Mouse (Mus musculus) layer of hippocampus, adult 8-10 months (tissue): ENCODE measurements around the gene Akap13. TPM values are rescaled to one million over a fixed set of nuclear protein-coding genes. Genes with fewer than 3 reads are reported as not detected.

ENCODE experiments used
- DNase-seq, 2 experiments: peaks; one replicate each; pipeline ENCODE4 v3.0.0; 2022; ENCODE audit warnings: low spot score in 2 of 2
- total RNA-seq, 4 experiments: library from RNA; stranded (reverse); gene quantifications; 2 replicates each; pipeline ENCODE4 v1.2.4; 2022

Gene Akap13
- total RNA-seq, 4 experiments from 2014 or later, result 57.3 to 73.0 (median 61.3) TPM

DNA sequence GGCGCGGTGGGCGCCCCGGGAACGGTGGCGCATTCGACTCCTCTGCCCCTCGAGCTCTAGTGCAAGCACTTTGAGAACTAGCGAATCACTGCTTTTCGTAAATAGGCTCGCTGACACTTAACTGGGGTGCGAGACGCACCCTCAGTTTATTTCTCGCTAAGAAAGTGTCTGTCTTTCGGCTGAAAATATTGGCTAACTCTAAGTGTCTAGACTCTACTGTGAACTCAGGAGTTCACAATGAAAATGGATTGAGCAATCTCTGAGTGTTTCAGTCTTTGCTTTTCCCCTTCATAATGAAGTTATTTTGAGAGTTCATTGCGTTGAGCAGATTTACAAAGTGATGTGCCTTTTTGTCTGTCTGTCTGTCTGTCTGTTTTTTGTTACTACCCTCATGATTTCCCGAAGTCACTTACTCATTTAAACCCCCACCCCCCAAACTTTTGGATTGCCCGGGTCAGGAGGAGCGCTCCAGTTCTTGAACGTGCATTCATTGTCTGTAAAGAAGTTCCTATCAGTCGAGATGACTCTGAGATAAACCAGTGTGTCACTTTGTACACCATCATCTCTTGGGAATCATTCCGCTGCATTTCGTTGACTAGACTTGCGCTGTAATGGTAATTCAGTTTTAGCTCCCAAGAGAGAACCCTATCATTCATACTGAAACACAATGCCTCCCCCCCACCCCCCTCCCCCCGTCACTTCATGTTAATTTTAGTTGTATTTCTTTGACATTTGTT, 986 bp downstream of the Akap13 start:
- no peak for DNase-seq

DNA sequence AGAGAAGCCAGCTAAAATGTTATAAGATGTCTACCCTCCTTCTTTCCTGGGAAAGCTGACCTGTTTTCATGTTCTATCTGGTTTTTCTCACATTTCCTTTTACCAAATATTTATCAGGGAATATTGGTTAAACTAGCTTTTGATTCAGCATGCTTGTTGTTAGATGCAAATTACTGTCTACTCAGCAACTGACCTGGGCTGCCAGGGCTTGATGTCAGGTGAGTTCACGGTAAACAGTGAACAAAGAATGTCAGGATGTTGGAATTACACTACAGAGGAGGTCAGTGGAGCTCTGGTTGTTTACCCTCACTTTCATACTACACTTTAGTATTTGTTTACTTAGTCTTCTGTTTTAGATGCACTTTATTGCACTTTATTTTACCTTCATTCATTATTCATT, 5.0 kb downstream of the Akap13 start:
- DNase-seq, result no peak

DNA sequence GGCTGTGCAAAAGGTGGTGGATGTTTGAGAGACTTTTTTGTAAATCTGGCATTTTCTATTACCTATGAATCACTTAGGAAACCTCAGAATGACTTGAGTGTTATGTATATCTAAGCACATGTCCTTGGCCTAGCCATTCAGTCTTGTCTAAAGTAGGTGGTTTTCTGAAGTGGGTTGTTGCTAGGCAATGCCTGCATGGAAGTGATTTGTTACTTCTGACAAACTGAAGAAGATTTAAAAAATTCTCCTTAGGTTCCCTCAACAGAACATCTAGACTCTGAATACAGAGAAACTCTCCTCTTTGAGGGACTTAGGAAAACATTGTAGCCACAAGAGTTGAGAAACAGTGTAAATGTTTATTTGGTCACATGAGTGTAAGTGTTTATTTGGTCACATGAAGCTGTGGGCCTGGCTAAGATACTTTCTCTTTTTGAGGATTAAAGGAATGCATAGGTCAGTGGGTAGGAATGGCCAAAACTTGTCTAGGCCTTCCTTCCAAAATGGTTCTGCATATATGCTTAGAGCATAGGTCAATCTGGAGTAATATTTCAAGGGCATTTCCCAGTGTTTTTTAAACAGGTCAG, 8.3 kb downstream of the Akap13 start:
- no peak for DNase-seq

DNA sequence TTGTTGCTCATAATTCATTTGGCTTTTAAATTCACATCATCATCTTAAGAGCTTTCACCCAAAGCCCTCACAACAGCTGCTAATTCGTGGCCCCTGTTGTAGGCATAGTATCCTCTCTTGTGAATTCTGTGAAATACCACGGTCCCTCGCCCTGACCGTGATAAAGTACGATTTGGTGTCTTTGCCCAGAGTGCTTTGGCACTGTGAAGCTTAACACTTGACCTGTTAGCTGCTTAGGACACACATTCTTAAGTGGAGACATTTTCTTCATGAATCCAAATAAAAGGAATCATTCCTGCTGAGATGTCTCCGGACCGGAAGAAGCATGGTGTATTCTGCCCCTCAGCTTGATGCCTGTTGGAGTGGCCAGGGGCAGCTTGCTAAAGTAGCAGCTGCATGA, 12.5 kb downstream of the Akap13 start:
- no peak for DNase-seq

DNA sequence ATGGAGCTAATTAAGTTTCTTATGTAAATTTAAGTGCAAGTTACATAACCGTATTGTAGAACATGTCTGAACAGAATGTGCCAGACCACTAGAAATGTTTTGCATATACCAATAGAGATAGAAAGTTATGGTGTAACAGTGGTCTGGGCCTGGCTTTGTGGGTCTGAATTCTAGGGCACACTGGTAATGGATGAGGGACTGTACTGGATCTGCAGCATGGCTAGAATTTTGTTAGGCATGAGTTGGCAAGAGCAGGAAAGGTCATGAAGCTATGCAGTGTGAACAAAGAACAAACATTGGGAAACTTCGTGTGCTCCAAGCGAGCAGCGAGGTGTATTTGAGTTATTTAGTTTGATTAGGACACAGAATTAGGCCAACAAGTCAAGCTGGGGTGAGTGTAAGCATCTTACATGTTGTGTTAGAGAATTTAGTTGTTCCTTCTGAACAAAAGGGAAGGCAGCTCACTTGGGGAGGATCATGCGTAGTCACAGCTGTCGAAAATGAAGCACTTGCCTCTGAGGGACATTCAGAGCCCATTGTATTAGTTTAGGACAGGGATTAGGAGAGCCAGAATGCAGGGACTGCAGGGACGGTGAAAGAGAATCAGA, 15.1 kb downstream of the Akap13 start:
- no peak for DNase-seq

DNA sequence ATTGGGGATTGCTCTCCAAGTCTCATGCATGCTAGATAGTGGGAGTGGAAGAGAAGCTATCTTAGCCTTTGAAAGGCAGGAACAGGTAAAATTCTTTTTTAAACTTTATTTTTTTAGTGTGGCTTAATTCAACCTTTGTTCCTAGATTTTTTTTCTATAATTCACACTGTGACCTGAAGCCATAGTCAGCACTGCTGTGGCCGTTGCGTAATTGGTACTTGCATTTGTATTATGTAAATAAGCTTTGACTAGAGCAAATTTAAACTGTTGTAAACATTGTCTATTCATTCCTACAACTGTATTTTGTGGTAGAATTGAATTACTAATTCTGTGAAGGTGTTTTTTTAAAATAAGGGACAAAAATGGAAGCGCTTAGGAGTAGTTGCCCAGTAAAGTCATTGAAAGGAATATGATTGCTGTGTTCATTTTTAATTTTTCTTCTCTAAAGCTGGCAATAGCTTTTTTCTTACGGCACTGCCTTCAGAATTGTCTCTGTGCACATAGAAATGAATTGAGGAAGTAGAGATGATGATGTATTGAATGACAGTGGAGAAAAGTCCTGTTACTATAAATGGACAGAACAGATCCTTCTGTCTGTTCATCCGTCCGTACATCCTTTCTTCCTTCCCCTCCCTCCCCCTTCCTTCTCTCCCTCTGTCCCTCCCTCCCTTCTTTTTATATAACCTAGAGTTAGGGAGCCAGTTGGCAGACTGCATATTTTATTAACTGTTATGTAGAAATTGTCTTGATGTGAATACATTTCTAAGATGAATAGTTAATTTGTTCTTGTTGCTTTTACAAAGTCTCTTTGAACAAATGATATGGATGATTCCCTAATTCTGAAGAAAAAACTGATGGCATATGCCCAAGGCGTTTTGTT, 17.2 kb downstream of the Akap13 start:
- no peak for DNase-seq

DNA sequence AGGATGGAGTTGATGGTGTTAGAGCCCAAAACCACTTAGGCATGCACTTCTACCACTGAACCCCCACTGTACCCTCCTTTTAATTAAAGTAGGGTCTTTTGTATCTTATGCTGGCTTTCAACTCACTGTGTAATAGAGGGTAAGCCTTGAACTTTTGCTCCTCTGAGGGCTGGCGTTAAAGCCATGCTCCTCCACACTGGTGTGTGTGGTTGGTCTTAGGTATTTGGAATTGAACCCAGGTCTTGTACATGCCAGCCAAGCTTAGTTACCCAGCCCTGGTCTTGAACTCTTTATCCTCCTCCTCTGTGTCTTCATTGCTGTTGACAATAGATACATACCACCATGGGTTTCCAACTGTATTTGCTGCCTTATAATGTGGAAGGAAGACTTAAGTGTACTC, 18.0 kb downstream of the Akap13 start:
- DNase-seq, result no peak

DNA sequence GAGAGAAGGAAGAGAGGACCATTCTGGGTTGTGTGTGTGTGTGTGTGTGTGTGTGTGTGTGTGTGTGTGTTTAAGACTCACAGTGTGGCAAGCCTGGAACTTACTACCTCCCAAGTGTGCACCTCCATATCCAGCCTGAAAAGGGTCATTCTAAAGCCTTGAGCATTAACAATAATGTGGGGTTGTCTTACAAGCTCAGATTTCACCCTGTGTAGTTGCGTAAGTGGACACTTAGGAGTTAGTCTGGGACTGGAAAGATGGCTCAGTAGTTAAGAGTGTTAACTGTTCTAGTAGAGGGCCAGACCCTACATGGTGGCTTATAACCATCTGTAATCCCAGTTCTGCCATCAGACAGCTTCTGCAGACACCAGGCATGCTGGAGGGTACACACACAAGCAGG, 18.7 kb downstream of the Akap13 start:
- no peak for DNase-seq

DNA sequence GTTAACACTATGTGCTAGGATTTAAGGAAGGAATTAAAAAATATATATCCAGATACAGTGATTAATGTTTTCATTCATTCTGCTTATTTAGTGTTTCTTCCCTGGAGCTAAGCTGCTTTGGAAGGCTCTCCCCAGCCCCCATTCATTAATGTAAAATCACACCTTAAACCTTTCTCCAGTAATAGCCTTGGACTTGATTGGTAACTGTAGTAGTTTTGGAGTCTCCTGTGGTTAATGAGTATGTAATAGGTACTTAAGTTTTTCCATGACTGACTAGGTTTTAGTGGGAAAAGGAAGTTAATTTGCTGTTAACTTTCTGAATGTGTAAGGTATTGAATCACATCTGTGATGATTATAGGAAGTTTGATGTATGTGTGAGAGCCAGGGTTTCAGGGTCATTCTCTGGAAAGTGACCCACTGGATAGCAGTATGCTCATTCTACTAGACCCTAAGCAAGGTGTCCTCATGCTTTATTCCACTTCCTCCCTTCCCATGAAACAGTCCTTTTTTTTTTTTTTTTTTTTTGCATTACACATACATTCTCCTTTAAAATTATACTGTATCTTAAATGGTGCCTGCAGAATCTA, 19.3 kb downstream of the Akap13 start:
- no peak for DNase-seq

DNA sequence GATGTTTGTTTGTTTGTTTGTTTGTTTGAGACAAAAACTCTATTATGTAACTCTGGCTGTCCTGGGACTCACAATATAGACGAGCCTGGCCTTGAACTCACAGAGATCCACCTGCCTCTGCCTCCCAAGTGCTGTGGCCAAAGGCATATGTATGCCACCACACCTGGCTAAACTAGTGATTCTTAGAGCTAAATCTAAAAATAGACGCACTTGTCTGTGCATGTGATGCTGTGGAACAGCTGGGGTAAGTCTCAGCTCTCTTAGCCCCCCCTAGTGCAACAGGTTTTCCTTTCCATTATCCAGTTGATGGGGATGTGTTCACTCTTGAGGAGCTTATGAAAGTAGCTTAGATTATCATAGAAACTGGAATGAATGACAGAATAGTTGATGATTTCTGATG, 22.7 kb downstream of the Akap13 start:
- DNase-seq, result no peak

DNA sequence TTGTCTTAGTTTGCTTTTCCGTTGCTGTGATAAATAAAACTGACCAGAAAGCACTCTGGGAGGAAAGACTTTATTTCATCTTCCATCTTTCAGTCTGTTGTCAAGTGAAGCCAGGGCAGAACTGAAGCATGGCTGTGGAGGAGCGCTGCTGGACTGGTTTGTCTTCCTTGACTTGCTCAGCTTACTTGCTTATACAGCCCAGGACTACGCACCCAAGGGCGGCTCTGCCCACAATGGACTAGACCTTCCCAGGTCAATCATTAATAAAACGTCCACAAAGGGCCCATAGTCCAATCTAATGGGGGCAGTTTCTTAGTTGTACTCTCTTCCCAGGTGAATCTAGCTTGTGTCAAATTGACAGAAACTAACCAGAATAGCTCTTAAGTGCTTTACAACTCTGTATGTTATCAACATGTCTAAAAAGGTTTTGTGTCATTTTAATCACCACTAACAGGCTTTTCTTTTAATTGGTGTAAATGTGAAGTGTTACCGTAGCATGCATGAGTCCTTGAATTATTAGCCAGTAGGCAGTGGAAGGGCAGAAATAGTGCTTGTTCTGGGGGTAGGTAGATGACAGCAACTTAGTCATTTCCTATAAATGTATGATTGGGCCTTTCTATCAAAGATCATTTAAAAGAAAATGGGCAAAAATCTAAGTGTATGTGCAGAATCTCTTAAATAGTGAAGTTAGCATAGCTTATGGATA, 25.5 kb downstream of the Akap13 start:
- DNase-seq, result no peak

DNA sequence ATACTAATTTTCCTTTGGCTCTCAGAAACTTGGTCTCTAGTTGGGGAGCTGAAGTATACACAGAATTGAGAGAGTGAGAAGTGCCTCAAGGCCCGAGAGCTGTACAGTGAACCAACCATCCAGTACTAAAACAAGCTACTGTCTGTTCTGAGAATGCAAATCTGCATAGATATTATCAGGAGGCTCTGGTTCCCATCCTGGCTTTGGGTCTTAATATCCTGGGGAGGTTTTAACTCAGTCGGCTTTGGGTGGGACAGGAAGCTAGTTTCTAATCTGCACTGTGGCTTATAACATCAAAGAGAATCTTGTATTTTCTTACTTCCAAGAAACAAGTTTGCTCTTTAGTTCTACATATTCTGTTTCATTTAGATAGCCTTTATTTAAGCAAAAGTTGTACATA, 30.7 kb downstream of the Akap13 start:
- DNase-seq, result no peak

DNA sequence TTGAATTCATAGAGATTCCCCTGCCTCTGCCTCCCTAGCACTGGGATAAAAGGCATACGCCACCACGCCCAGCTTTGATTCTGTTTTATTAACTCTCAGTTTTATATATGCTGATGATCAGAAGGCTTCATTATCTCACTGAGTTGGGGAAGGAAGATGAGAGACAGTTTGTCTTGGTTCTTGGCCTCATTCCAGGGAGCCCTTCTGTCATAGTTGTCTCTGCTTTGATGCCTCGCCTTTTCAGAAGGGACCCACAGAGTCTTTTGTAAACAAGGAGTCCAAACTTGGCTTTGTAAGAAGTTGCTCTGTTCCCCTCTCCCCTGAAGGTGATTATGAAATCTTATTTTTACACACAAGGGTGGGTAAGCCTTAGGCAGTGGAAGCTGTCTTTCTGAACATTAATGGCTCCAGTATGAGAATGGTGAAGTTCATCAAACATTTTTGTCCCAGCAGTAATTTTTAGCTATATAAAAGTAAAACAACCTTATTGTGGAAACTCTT, 40.7 kb downstream of the Akap13 start:
- DNase-seq, result peak in 1 of 2 experiments; percentile 14

DNA sequence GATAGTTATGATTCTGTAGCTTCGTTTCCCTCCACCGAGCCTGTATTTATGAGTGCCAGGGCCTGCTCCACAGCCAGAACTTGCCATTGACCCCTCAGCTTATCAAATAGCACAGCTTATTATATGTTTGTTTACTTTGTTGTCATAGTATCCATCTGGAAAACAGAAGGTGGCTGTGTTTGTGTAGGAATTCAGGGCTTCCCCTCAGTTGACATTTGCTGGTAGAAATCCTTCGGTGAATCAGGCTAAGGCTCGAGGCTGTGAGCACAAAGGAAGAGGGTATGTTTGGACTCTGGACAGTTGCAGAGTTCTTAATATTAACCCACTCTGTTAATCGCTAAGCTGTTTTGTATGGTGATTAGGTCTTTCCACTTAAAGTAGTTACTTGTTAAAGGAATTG, 43.3 kb downstream of the Akap13 start:
- no peak for DNase-seq

DNA sequence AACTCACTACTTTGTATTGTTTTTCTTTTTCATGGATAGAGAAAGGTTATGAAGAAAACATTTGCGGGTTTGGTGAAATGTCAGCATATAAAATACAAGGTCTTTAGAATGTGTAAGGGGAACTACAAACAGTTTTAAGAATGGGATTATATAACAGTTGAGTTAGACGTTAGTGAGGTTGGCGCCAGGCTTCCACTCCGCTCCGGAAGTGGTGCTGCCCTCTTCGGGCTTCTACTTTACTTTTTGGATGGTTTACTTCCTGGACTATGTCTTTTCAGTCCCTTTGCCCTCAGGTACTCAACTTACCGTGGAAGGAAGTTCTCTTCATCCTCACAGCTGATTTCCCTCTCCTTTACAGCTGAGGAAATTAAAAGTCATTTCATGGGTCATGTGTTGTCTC, 43.9 kb downstream of the Akap13 start:
- DNase-seq, result no peak

DNA sequence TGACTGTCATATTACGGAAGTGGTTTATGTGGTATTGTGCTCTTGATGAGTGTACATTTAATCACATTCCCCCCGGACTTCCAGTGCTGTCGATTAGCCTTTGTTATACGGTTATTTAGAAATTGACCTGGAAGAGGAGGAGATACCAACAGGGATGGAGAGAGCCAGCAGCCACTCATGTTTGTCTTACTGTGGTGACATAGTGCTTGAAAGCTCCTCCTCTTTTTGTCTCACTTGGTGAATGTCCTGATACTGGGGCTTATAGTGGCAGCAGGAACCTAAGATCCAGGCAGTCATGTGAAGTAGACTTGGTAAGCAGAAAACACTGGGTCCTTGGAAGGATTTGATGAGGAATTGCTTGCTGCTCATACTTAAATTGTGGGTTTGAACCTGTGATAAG, 44.8 kb downstream of the Akap13 start:
- no peak for DNase-seq

DNA sequence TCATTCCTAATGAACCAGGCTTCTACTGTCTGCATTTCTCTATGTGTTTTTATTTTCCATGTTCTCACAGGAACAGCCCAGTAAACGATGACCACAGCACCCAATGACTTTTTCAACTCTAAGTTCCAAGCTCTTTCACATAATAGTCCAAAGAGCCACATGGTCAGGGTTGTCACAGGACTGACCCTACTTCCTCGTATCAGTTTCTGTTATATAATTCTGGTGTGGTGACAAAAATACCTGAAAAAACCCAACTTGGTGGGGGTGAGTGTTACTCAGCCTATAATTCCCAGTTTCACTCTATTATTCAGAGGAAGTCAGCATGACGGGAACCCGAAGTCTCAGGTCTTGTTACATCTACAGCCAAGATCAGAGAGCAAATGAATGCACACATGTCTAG, 45.5 kb downstream of the Akap13 start:
- DNase-seq, result no peak

DNA sequence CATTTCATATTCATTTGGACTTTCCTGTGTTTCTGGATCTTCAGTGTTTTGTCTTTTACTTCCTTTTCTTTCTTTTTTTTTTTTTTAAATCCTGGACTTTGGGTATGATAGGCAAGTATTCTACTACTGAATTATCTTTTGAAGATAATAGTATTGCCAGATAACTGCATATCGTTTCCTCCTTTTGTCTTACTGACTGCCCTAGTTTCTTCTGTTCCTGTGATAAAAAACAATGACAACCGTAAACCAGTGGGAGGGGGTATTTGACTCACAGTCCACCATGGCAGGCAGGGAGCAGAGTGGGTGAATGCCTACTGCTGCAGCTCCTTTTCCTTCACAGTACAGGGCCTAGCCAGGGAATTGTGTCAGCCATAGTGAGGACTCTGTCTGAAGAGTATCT, 49.2 kb downstream of the Akap13 start:
- no peak for DNase-seq

DNA sequence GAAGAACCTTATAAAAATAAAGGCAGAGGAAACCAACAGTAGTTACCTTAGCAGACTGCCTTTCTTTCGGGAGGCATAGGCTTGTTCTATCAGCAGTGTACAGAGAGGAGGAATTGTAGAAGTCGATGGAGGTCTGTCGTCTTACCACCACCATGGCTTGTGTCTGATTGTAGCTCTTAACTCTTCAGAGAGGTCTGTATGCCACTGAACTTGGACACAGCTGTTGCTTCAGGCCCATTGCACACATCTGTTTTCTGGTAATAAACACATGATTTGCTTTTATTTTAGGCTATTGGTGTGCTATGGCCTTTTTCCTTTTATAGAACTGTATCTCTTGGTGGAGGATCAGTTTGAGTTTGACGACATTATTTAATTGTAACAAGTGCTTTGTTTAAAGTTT, 51.3 kb downstream of the Akap13 start:
- no peak for DNase-seq

DNA sequence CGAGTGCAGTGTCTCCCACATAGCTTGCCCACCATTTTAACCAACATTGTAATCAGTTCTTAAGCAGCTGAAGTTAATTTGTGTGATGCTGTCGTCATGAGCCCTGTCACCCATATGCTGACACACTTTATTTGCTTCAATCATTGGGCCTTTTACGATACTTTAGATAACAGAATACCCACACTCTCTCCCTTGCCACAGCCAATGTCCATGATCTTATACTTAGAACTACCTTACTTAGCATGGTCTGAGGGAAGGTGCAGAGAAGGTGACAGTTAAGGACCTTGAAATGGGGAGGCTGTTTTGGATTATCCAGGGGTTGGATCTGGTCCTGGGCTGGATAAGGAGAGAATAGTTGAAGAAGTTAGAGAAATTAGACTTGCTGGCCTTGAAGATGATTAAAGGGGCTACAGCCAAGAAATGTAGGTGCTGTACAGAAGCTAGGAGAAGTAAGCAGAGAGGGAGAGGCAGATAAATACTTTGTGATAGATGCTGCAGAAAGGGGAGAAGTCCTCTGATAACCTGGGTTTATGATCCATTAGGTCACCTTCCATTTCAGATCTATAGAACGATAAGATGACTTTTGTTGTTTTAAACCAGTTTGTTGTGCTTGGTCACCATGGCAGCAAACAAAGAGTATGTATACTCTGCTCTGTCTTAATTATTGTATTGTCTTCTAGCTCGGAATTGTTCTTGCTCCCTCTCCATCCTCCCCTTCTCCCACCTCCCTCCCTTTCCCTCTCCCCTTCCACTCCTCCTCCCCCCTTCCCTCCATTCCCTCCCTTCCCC, 53.9 kb downstream of the Akap13 start:
- DNase-seq, result no peak
